Mouse (Mus musculus) liver, adult 2 months (tissue): ENCODE results near the gene Sox21. TPM values are rescaled to one million over a fixed set of nuclear protein-coding genes. Genes with fewer than 3 reads are reported as not detected.

Source experiments
- DNase-seq: peaks from one replicate; pipeline ENCODE4 v3.0.0-alpha.2; 2011; ENCODE audit warnings: low read depth, low spot score; ENCODE audit errors: extremely low read depth
- H3K27ac ChIP-seq: fragments of 200-500 bp; replicated peaks from 2 replicates; pipeline ENCODE4 v1.5.1; 2012; ENCODE audit warnings: low read depth, mild to moderate bottlenecking, control low read depth, inconsistent platforms, low read length; ENCODE audit not compliant: insufficient read depth
- H3K27me3 ChIP-seq: fragments of 200-500 bp; 2 replicates; pipeline ENCODE4 v1.6.1; 2012; ENCODE audit warnings: mild to moderate bottlenecking, moderate library complexity, low read length, inconsistent platforms; ENCODE audit not compliant: control insufficient read depth, insufficient read depth
- H3K36me3 ChIP-seq: fragments of 200-500 bp; 2 replicates; pipeline ENCODE4 v1.6.1; 2012; ENCODE audit warnings: low read length, inconsistent platforms; ENCODE audit not compliant: control insufficient read depth, insufficient read depth
- H3K4me1 ChIP-seq: fragments of 200-500 bp; 2 replicates; pipeline ENCODE4 v1.6.1; 2011; ENCODE audit warnings: low read length; ENCODE audit not compliant: control insufficient read depth, insufficient read depth
- H3K4me3 ChIP-seq: fragments of 200-500 bp; 2 replicates; pipeline ENCODE4 v1.5.1; 2011; ENCODE audit warnings: low read depth, mild to moderate bottlenecking, control low read depth, low read length, moderate library complexity; ENCODE audit not compliant: insufficient read depth
- H3K79me2 ChIP-seq: fragments of 200-500 bp; 2 replicates; pipeline ENCODE4 v1.6.1; 2012; ENCODE audit warnings: inconsistent platforms, mild to moderate bottlenecking, low read length, moderate library complexity; ENCODE audit not compliant: control insufficient read depth, insufficient read depth
- H3K9ac ChIP-seq: fragments of 200-500 bp; 2 replicates; pipeline ENCODE4 v1.6.1; 2012; ENCODE audit warnings: low read depth, mild to moderate bottlenecking, control low read depth, inconsistent platforms, low read length
- CTCF ChIP-seq: fragments of 200-500 bp; IDR thresholded peaks from 2 replicates; pipeline ENCODE4 v1.5.1; 2011; ENCODE audit warnings: low read depth, low read length, control low read depth
- POLR2A ChIP-seq: fragments of 200-500 bp; IDR thresholded peaks from 2 replicates; pipeline ENCODE4 v1.6.1; 2011; ENCODE audit warnings: low read length, control low read depth; ENCODE audit not compliant: insufficient read depth; ENCODE audit errors: extremely low read depth
- WGBS: fragments of 180-500 bp; shearing (Covaris S2); methylation state at CpG from one replicate; pipeline ENCODE4 v1.1.7; 2018; 5-methylcytosine and 5-hydroxymethylcytosine counted together
- polyA plus RNA-seq: library from polyadenylated mRNA; depleted of rRNA; stranded (reverse); fragments of >200 nt; gene quantifications from 2 replicates; pipeline ENCODE4 v1.2.3, GENCODE M21; 2012; rRNA removed
- total RNA-seq: library from RNA; depleted of rRNA; stranded (reverse); fragments of >200 nt; gene quantifications from 2 replicates; pipeline ENCODE4 v1.2.3, GENCODE M21; 2014; rRNA removed

Sox21 gene
- total RNA-seq (not detected in 2 replicates), polyA plus RNA-seq (not detected in 2 replicates)

GRCm38 (mm10) chr14:118236886-118237289 is at the start of gene Sox21:
Gene Sox21 (minus strand): TSS chr14:118237030.
- WGBS: 2% methylated on average over 34 of the region's 34 CpGs
- TF ChIP-seq POLR2A (no peak), CTCF (no peak)
- peak within 1 kb of the TSS; percentile 41; the same call in 1 of the 2 replicates for H3K4me3 ChIP-seq

GRCm38 (mm10) chr14:118286096-118286495 is 49.3 kb upstream of the Sox21 start:
- Histone ChIP-seq H3K4me1 (no peaks in the 10 kb centered on the region), H3K27ac (no peak overlapping the region), H3K79me2 (no peaks in the 10 kb centered on the region), H3K36me3 (no peaks in the 10 kb centered on the region), H3K9ac (no peak overlapping the region), H3K4me3 (no peak overlapping the region), H3K27me3 (no peaks in the 10 kb centered on the region)
- 85% methylated on average over 2 of the region's 2 CpGs for WGBS
- DNase-seq: no peak
- no peak for TF ChIP-seq POLR2A
- no peak for TF ChIP-seq CTCF

More at GRCm38 (mm10) chr14:118236886-118237289, at the start of gene Sox21:
- DNase-seq: peak; percentile 34
- Histone ChIP-seq H3K4me1 (peaks cover 10% of the 10 kb centered on the region), H3K36me3 (no peaks in the 10 kb centered on the region), H3K79me2 (no peaks in the 10 kb centered on the region), H3K27me3 (peaks cover 43% of the 10 kb centered on the region), H3K9ac (no peak within 1 kb of the TSS; the same call in 1 of the 2 replicates), H3K27ac (no peak within 1 kb of the TSS)

GRCm38 (mm10) chr14:118282917-118283316 is 46.1 kb upstream of the Sox21 start:
- DNase-seq: no peak
- TF ChIP-seq POLR2A (no peak), CTCF (no peak)
- 48% methylated on average over 14 of the region's 14 CpGs for WGBS
- no peaks in the 10 kb centered on the region for H3K4me1 ChIP-seq
- no peaks in the 10 kb centered on the region for H3K36me3 ChIP-seq
- H3K27ac ChIP-seq: no peak overlapping the region
- no peaks in the 10 kb centered on the region for H3K27me3 ChIP-seq
- H3K4me3 ChIP-seq: no peak overlapping the region
- no peaks in the 10 kb centered on the region for H3K79me2 ChIP-seq
- H3K9ac ChIP-seq: no peak overlapping the region

- Histone ChIP-seq H3K9ac (no peak overlapping the region), H3K27me3 (no peaks in the 10 kb centered on the region), H3K36me3 (no peaks in the 10 kb centered on the region), H3K27ac (no peak overlapping the region), H3K79me2 (no peaks in the 10 kb centered on the region), H3K4me1 (no peaks in the 10 kb centered on the region), H3K4me3 (no peak overlapping the region)
- no peak for DNase-seq
- 96% methylated on average over 3 of the region's 3 CpGs for WGBS
- TF ChIP-seq POLR2A (no peak), CTCF (no peak)
Observed at GRCm38 (mm10) chr14:118282272-118282671, 45.4 kb upstream of the Sox21 start.

GRCm38 (mm10) chr14:118277704-118278498 is 41.1 kb upstream of the Sox21 start:
- Histone ChIP-seq H3K27ac (no peak overlapping the region), H3K79me2 (no peaks in the 10 kb centered on the region), H3K9ac (no peak overlapping the region), H3K27me3 (no peaks in the 10 kb centered on the region), H3K4me1 (no peaks in the 10 kb centered on the region), H3K4me3 (no peak overlapping the region), H3K36me3 (no peaks in the 10 kb centered on the region)
- peak; percentile 56 for DNase-seq
- WGBS: 75% methylated on average over 7 of the region's 7 CpGs
- TF ChIP-seq POLR2A: no peak
- TF ChIP-seq CTCF: no peak
